Mouse (Mus musculus) lung, embryonic 14.5 days (tissue): ENCODE measurements around the gene Vps26a. TPM values are rescaled to one million over a fixed set of nuclear protein-coding genes. Genes with fewer than 3 reads are reported as not detected.
A peak's percentile ranks its signal among the peaks of the same experiment; 100 is the strongest.

ENCODE experiments used
- ATAC-seq: fragments of 200-750 bp; cut with Nextera tagmentation; 2 replicates; pipeline ENCODE4 v1.8.0; 2017; ENCODE audit warnings: mild to moderate bottlenecking, moderate TSS enrichment, moderate library complexity; ENCODE audit not compliant: insufficient read depth
- DNase-seq: peaks from one replicate; pipeline ENCODE4 v3.0.0-alpha.2; 2015
- H3K27ac ChIP-seq: fragments of 300-500 bp; sonication (generic); 2 replicates; pipeline ENCODE4 v1.5.1; 2014; ENCODE audit warnings: low read depth, mild to moderate bottlenecking, moderate library complexity
- H3K27me3 ChIP-seq: fragments of 300-500 bp; sonication (generic); 2 replicates; pipeline ENCODE4 v1.6.1; 2014; ENCODE audit warnings: low read length, control low read depth; ENCODE audit not compliant: insufficient read depth
- H3K36me3 ChIP-seq: fragments of 300-500 bp; sonication (generic); 2 replicates; pipeline ENCODE4 v1.6.1; 2014; ENCODE audit warnings: control low read depth; ENCODE audit not compliant: insufficient read depth
- H3K4me1 ChIP-seq: fragments of 300-500 bp; sonication (generic); 2 replicates; pipeline ENCODE4 v1.6.1; 2014; ENCODE audit warnings: antibody characterized with exemption, control low read depth; ENCODE audit not compliant: insufficient read depth
- H3K4me2 ChIP-seq: fragments of 300-500 bp; sonication (generic); 2 replicates; pipeline ENCODE4 v1.6.1; 2014; ENCODE audit warnings: mild to moderate bottlenecking
- H3K4me3 ChIP-seq: fragments of 300-500 bp; sonication (generic); 2 replicates; pipeline ENCODE4 v1.5.1; 2014; ENCODE audit warnings: low read depth, low read length
- H3K9ac ChIP-seq: fragments of 300-500 bp; sonication (generic); 2 replicates; pipeline ENCODE4 v1.6.1; 2014
- H3K9me3 ChIP-seq: fragments of 300-500 bp; sonication (generic); 2 replicates; pipeline ENCODE4 v1.6.1; 2016; ENCODE audit warnings: low read depth, low read length, control low read depth
- CTCF ChIP-seq: IDR thresholded peaks from 2 replicates; pipeline ENCODE4 v1.5.1; 2016; ENCODE audit warnings: antibody characterized with exemption, low read depth
- WGBS: fragments of 180-500 bp; shearing (Covaris S2); extraction: QIAGEN DNeasy Blood & Tissue Kit; methylation state at CpG from one replicate; pipeline ENCODE4 v1.1.7; 2014; 5-methylcytosine and 5-hydroxymethylcytosine counted together
- polyA plus RNA-seq: library from polyadenylated mRNA; unstranded; fragments of >200 nt; fragmentation: Nextera tagmentation; extraction: Ambion mirVana; gene quantifications from 2 replicates; pipeline ENCODE4 v1.2.1, GENCODE M21; 2014

The Vps26a gene
- polyA plus RNA-seq: 71.2 and 75.7 TPM in 2 replicates

DNA sequence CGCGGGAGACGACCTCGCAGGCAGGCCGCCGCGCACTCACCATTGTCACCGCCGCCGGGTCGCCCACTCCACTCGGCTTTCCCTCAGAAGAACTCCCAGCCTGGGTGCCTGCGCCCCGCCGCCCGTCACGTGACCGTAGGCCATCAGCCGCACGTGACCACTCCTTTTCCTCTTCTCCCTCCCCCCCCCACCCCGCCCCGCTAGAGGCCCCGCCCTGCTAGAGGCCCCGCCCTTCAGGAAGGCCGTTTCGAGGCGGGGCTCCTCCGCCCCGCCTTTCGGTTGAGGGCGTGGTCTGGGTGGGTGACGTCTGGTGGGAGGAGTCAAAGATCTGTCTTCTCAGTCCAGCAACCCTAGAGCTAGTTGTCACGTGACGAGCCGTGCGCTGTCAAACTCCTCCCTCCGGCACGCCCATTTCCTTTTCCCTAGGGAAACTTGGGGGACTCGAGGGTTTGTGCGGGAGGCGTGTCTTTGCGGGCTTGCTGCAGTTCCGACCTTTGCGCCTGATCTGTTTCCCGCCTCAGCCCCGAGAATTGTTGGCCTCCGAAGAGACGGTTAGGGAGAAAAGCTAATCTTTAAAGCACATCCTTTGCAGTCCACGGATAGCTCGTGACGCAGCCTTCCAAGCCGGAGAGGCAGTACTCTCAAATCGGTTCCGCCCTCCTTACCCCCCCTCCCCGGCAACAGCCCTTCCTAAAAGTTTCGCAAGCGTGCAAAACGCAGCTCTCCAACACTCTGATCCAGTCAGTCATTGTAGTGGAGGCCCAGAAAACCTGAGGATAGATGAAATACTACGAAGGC is at the start of gene Vps26a:
Gene Vps26a, minus strand, starts transcription at position 188 of the 798 bp plus-strand sequence.
- DNase-seq (peak; percentile 100), ATAC-seq (peak; percentile 90)
- Histone ChIP-seq H3K27me3 (no peaks in the 10 kb centered on the region), H3K9ac (peak within 1 kb of the TSS; percentile 80), H3K4me1 (peaks cover 2% of the 10 kb centered on the region; the same call in 1 of the 2 replicates), H3K36me3 (no peaks in the 10 kb centered on the region), H3K4me3 (peak within 1 kb of the TSS; percentile 94), H3K4me2 (peak within 1 kb of the TSS; percentile 76), H3K27ac (peak within 1 kb of the TSS; percentile 79), H3K9me3 (no peaks in the 10 kb centered on the region)
- under 1% methylated on average over 59 of the region's 59 CpGs for WGBS
- TF ChIP-seq CTCF: no peak

DNA sequence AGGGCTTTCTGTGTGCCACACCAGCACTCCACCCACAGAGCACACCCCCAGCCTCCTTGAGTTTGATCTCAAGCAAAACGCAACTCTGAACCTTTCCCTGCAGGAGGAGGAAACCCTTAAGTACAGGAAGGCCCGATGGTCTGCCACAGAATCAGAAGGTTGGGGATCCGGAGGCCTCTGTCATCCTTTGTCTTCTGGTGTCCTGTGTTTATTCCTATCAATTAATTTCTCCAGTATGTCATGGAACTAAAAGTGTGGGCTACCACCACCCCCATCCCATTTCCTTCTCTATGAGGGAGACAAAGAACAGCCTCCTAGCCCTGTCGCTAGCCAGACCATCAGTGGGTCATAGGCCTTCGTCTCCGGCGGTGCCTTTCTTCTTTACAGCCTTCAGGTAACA is 47.9 kb upstream of the Vps26a start:
- no peaks in the 10 kb centered on the region for H3K4me1 ChIP-seq
- H3K27ac ChIP-seq: no peak overlapping the region
- 74% methylated on average over 7 of the region's 7 CpGs for WGBS
- no peak overlapping the region for H3K4me2 ChIP-seq
- H3K9me3 ChIP-seq: no peaks in the 10 kb centered on the region
- no peak overlapping the region for H3K9ac ChIP-seq
- H3K36me3 ChIP-seq: no peaks in the 10 kb centered on the region
- no peaks in the 10 kb centered on the region for H3K27me3 ChIP-seq
- ATAC-seq (peak; percentile 41; the same call in 1 of the 2 replicates), DNase-seq (peak; percentile 55)
- no peak overlapping the region for H3K4me3 ChIP-seq
- TF ChIP-seq CTCF: no peak

DNA sequence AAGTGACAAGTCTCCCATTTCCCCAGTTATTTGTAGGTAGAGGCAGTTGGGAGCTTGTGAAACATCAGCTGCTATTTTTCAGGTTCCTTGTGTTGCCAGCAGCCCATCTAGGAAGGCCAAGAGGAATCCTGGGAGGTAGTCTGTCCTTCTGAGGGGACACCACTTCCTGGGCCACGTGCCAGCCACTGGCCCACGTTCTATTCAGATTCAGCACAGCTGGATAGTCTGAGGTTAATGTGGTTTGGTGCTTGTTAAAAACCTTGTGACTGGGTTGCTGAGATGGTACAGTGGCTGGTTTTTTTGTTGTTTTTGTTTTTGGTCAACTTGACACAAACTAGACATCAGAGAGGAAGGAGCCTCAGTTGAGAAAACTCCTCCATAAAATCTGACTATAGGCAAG is 46.2 kb upstream of the Vps26a start:
- H3K27me3 ChIP-seq: no peaks in the 10 kb centered on the region
- H3K9me3 ChIP-seq: no peaks in the 10 kb centered on the region
- H3K4me2 ChIP-seq: no peak overlapping the region
- H3K9ac ChIP-seq: no peak overlapping the region
- ATAC-seq (no peak), DNase-seq (no peak)
- no peaks in the 10 kb centered on the region for H3K36me3 ChIP-seq
- no peak for TF ChIP-seq CTCF
- no peaks in the 10 kb centered on the region for H3K4me1 ChIP-seq
- H3K27ac ChIP-seq: no peak overlapping the region
- WGBS: 43% methylated on average over 2 of the region's 2 CpGs
- no peak overlapping the region for H3K4me3 ChIP-seq

DNA sequence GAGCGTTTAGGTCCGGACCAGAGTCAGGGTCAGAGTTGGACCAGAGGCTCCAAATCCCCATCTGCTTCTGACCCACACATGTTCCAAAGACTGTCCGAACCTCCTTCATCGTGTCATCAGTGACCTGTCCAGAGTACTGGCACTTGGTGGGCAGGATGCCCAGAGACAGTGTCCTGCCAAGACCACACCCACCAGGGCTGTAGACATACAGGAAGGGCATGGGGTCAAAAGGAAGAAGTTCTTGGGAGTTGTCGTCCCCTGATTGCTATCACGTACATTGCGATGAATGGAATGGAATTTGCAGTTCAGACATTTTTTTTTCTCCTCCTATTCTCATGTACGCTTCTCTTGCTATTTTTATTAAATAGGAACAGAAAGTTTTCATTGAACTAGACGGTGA is 43.6 kb upstream of the Vps26a start:
- H3K27me3 ChIP-seq: no peaks in the 10 kb centered on the region
- ATAC-seq (no peak), DNase-seq (peak; percentile 60)
- H3K9me3 ChIP-seq: no peaks in the 10 kb centered on the region
- H3K4me2 ChIP-seq: no peak overlapping the region
- H3K27ac ChIP-seq: no peak overlapping the region
- 70% methylated on average over 9 of the region's 9 CpGs for WGBS
- TF ChIP-seq CTCF: no peak
- H3K4me3 ChIP-seq: no peak overlapping the region
- H3K9ac ChIP-seq: no peak overlapping the region
- no peaks in the 10 kb centered on the region for H3K36me3 ChIP-seq
- H3K4me1 ChIP-seq: no peaks in the 10 kb centered on the region

DNA sequence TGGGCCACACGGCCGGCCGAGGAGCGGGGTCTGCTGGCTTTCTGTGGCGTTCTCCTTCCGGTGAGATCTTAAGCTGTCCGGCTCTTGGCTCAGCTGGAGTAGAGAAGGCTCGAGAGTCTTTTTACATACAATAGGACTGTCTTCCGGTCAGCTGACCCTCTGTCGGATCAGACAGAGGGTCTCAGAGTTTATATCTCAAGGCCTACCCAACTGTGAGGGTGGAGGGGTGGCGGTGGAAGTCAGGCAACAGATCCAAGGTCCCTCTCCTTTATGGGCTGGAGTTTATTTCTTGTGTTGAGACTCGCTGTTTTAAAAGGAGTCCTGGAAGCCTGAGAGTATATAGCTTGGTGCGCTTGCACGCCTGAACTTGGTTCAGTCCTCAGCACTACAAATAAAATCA is 40.7 kb upstream of the Vps26a start, which contains the start of gene Srgn:
Gene Srgn, minus strand, starts transcription at position 101 of the 400 bp plus-strand sequence.
- Histone ChIP-seq H3K4me3 (no peak within 1 kb of the TSS), H3K27me3 (no peaks in the 10 kb centered on the region), H3K4me2 (0 out of 2 replicates have a peak within 1 kb of the TSS, but pooled peaks have one; percentile 15), H3K9ac (no peak within 1 kb of the TSS), H3K27ac (no peak within 1 kb of the TSS), H3K4me1 (peaks cover 3% of the 10 kb centered on the region; the same call in 1 of the 2 replicates), H3K36me3 (no peaks in the 10 kb centered on the region), H3K9me3 (no peaks in the 10 kb centered on the region)
- no peak for TF ChIP-seq CTCF
- DNase-seq (no peak), ATAC-seq (no peak)
- WGBS: 81% methylated on average over 14 of the region's 14 CpGs

DNA sequence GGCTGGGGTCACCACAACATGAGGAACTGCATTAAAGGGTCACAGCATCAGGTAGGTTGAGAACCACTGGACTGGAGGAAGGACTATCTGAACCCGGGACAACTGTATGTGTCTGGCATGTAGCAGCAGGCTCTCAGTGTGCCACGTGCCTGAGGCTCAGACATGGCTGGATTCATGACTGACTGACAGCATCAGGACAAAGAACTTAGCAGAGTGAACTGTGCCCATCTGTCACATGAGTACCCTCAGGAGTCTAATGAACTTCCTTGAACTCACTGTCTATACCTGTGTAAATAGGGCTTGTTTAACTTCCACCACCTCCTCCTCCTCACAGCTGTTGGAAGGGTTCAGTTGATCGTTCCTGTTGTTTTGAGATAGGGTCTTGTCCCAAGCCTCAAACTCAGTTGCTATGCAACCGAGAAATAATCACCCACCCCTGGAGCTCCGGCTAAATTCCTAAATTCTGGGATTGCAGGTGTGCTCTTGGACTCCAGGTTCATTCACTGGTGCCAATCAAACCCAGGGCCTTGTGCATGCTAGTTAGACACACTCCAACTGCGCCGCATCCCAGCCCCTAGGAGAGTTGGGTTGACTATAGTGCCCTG is 35.8 kb upstream of the Vps26a start:
- ATAC-seq: 0 out of 2 replicates have a peak, but pooled peaks have one; percentile 24
- H3K4me2 ChIP-seq: no peak overlapping the region
- TF ChIP-seq CTCF: no peak
- no peaks in the 10 kb centered on the region for H3K27me3 ChIP-seq
- WGBS: 47% methylated on average over 7 of the region's 7 CpGs
- no peaks in the 10 kb centered on the region for H3K9me3 ChIP-seq
- peaks cover 3% of the 10 kb centered on the region; the same call in 1 of the 2 replicates for H3K4me1 ChIP-seq
- no peaks in the 10 kb centered on the region for H3K36me3 ChIP-seq
- no peak overlapping the region for H3K4me3 ChIP-seq
- H3K9ac ChIP-seq: no peak overlapping the region
- no peak overlapping the region for H3K27ac ChIP-seq
- no peak for DNase-seq

DNA sequence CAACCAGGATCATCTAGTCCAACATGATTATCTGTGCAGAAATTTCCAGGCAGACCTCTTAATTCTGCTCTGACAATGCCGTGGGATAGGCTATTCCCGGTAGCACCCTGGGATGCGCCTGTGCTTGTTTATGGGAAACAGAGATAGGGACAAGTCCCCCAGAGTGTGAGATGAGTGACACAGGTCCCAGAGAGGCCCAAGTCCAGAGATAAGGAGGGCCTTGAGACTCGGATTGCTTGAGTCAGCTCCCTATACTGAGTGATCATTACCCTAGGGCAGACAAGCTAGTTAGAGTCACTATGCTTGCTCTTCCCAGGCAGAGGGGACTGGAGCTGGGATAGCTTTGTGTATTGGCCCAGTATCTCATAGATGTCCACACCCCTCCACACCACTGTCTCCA is 35.2 kb upstream of the Vps26a start:
- Histone ChIP-seq H3K27me3 (no peaks in the 10 kb centered on the region), H3K4me1 (peaks cover 3% of the 10 kb centered on the region; the same call in 1 of the 2 replicates), H3K27ac (no peak overlapping the region), H3K9me3 (no peaks in the 10 kb centered on the region), H3K4me2 (no peak overlapping the region), H3K9ac (no peak overlapping the region), H3K36me3 (no peaks in the 10 kb centered on the region), H3K4me3 (no peak overlapping the region)
- 34% methylated on average over 4 of the region's 4 CpGs for WGBS
- no peak for DNase-seq
- no peak for ATAC-seq
- TF ChIP-seq CTCF: no peak
